Mouse (Mus musculus) forebrain, postnatal 0 days (tissue): ENCODE results near the gene Rps15. TPM values are rescaled to one million over a fixed set of nuclear protein-coding genes. Genes with fewer than 3 reads are reported as not detected.

Source experiments
- ATAC-seq: fragments of 200-750 bp; cut with Nextera tagmentation; 2 replicates; pipeline ENCODE4 v1.8.0; 2017; ENCODE audit warnings: mild to moderate bottlenecking, moderate library complexity
- DNase-seq: peaks from one replicate; pipeline ENCODE4 v3.0.0-alpha.2; 2015
- H3K27ac ChIP-seq: fragments of 300-500 bp; sonication (generic); 2 replicates; pipeline ENCODE4 v1.5.1; 2014; ENCODE audit warnings: low read depth, mild to moderate bottlenecking, antibody characterized with exemption, low read length, moderate library complexity, mixed read lengths
- H3K27me3 ChIP-seq: fragments of 300-500 bp; sonication (generic); 2 replicates; pipeline ENCODE4 v1.6.1; 2014; ENCODE audit warnings: mild to moderate bottlenecking, low read length, mixed read lengths; ENCODE audit not compliant: insufficient read depth
- H3K36me3 ChIP-seq: fragments of 300-500 bp; sonication (generic); 2 replicates; pipeline ENCODE4 v1.6.1; 2014; ENCODE audit warnings: mild to moderate bottlenecking, moderate library complexity; ENCODE audit not compliant: insufficient read depth
- H3K4me1 ChIP-seq: fragments of 300-500 bp; sonication (generic); 2 replicates; pipeline ENCODE4 v1.6.1; 2014; ENCODE audit warnings: antibody characterized with exemption; ENCODE audit not compliant: insufficient read depth
- H3K4me2 ChIP-seq: fragments of 300-500 bp; sonication (generic); 2 replicates; pipeline ENCODE4 v1.6.1; 2014; ENCODE audit warnings: low read depth, mild to moderate bottlenecking, moderate library complexity
- H3K4me3 ChIP-seq: fragments of 300-500 bp; sonication (generic); 2 replicates; pipeline ENCODE4 v1.5.1; 2014; ENCODE audit warnings: low read depth, low read length, mixed read lengths
- H3K9ac ChIP-seq: fragments of 300-500 bp; sonication (generic); 2 replicates; pipeline ENCODE4 v1.6.1; 2014; ENCODE audit warnings: mild to moderate bottlenecking
- H3K9me3 ChIP-seq: fragments of 300-500 bp; sonication (generic); 2 replicates; pipeline ENCODE4 v1.6.1; 2016; ENCODE audit warnings: low read length
- CTCF ChIP-seq: sonication (generic); IDR thresholded peaks from 2 replicates; pipeline ENCODE4 v1.5.1; 2016; ENCODE audit warnings: antibody characterized with exemption, control low read depth, low read depth
- WGBS: fragments of 180-500 bp; shearing (Covaris S2); extraction: QIAGEN DNeasy Blood & Tissue Kit; methylation state at CpG from one replicate; pipeline ENCODE4 v1.1.7; 2014; 5-methylcytosine and 5-hydroxymethylcytosine counted together
- polyA plus RNA-seq: library from polyadenylated mRNA; unstranded; fragments of >200 nt; fragmentation: Nextera tagmentation; extraction: Ambion mirVana; gene quantifications from 2 replicates; pipeline ENCODE4 v1.2.1, GENCODE M21; 2015
- total RNA-seq: library from RNA; depleted of rRNA; stranded (reverse); fragments of >200 nt; gene quantifications from 2 replicates; pipeline ENCODE4 v1.2.3, GENCODE M21; 2014

Rps15 gene
- total and polyA plus RNA-seq, 2 experiments from 2014 or later = 681 to 1,181 TPM

DNA sequence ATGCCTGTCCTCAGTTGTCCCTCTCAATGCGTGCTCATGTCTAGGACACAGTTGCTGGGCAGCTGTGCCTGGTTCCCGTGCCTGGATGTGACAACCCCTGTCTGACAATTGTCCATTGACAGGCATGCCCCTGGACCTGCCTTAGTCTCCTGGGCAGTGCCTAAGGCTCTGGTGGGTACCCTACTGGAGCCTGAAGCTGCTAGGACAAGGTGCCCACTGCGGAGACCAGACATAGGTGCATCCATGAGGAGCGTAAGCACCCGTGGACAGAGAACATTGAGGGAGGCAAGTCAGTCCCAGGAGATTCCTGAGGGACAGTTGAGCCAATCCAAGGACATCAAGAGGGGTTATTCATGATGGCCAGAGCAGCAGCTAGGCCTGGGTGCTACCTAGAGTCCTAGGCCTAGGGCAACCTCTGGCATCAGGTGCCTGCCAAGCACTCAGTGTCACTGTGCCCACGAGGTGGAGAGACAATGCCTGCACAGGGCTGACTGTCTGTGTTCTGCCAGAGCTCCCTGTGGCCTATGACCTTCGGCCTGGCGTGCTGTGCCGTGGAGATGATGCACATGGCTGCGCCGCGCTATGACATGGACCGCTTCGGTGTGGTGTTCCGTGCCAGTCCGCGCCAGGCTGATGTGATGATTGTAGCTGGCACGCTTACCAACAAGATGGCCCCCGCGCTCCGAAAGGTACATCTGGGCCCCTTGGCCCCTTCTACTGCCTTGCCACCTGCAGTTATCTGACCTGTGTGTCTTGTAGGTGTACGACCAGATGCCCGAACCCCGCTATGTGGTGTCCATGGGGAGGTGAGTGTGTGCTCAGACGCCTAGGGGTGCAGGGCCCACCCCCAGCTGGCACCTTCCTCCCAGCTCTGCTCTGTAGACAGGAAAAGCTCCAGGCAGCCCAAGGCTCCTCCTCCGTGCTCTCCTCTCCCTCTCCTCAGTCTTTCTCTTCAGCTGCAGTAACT lies 37.6 kb upstream of the Rps15 start:
- no peaks in the 10 kb centered on the region for H3K27me3 ChIP-seq
- no peak for DNase-seq
- H3K4me3 ChIP-seq = no peak overlapping the region
- no peaks in the 10 kb centered on the region for H3K9me3 ChIP-seq
- no peak for ATAC-seq
- peaks cover 51% of the 10 kb centered on the region for H3K36me3 ChIP-seq
- WGBS = 94% methylated on average over 26 of the region's 26 CpGs
- TF ChIP-seq CTCF = no peak
- no peak overlapping the region for H3K9ac ChIP-seq
- no peak overlapping the region for H3K4me2 ChIP-seq
- H3K27ac ChIP-seq = no peak overlapping the region
- 0 out of 2 replicates have a peak, but pooled peaks cover 13% of the 10 kb centered on the region for H3K4me1 ChIP-seq

GRCm38 (mm10) chr10:80255881-80256535 lies 36.2 kb upstream of the Rps15 start:
- Histone ChIP-seq H3K9ac (no peak overlapping the region), H3K4me3 (no peak overlapping the region), H3K27ac (no peak overlapping the region), H3K4me1 (0 out of 2 replicates have a peak, but pooled peaks cover 8% of the 10 kb centered on the region), H3K27me3 (no peaks in the 10 kb centered on the region), H3K36me3 (peaks cover 51% of the 10 kb centered on the region), H3K4me2 (no peak overlapping the region), H3K9me3 (no peaks in the 10 kb centered on the region)
- no peak; the same call in 1 of the 2 replicates for TF ChIP-seq CTCF
- DNase-seq = no peak
- 81% methylated on average over 5 of the region's 5 CpGs for WGBS
- no peak for ATAC-seq

GRCm38 (mm10) chr10:80257936-80258335 lies 34.3 kb upstream of the Rps15 start:
- Histone ChIP-seq H3K27ac (no peak overlapping the region), H3K36me3 (peaks cover 47% of the 10 kb centered on the region), H3K27me3 (no peaks in the 10 kb centered on the region), H3K9me3 (no peaks in the 10 kb centered on the region), H3K9ac (no peak overlapping the region), H3K4me2 (no peak overlapping the region), H3K4me1 (0 out of 2 replicates have a peak, but pooled peaks cover 8% of the 10 kb centered on the region), H3K4me3 (no peak overlapping the region)
- no peak for ATAC-seq
- WGBS = 83% methylated on average over 2 of the region's 2 CpGs
- DNase-seq = no peak
- TF ChIP-seq CTCF = no peak

DNA sequence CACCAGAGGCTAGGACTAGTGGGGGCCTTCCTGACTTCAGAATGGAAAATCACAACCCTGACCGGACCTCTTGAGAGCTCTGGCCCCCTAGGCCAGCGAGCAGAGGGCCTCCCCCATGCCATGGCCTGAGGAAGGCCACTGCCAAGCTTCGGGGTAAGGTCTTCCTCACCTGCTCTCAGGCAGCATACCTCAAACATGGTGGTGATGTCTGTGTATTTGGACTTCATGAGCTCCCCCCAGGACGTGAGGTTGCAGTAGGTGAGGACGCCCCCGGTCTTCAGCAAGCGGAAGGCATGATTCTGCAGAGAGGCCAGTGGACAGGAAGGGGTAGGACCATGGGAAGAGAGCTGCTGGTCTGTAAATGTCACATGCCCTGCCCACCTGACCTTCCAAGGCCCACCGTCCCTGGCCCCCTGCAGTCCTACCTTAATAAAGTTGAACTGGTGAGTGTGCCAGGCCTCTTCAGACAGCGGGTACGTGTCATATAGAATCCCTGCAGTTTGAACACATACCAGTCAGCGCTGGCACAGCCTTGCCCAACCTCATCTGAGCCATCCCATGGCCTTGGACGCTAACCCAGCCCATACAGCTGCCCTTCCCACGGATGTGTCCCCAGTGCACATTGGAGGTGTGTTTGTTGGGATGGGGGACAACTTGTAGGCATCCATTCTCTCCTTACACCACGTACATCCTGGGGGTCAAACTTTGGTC lies 33.3 kb upstream of the Rps15 start:
- H3K9me3 ChIP-seq = no peaks in the 10 kb centered on the region
- H3K27me3 ChIP-seq = no peaks in the 10 kb centered on the region
- WGBS = 94% methylated on average over 14 of the region's 14 CpGs
- no peak for ATAC-seq
- DNase-seq = no peak
- H3K27ac ChIP-seq = no peak overlapping the region
- H3K9ac ChIP-seq = no peak overlapping the region
- H3K4me3 ChIP-seq = no peak overlapping the region
- H3K4me2 ChIP-seq = no peak overlapping the region
- no peak for TF ChIP-seq CTCF
- 0 out of 2 replicates have a peak, but pooled peaks cover 8% of the 10 kb centered on the region for H3K4me1 ChIP-seq
- H3K36me3 ChIP-seq = peaks cover 38% of the 10 kb centered on the region

GRCm38 (mm10) chr10:80259463-80259805 lies 32.8 kb upstream of the Rps15 start:
- no peak overlapping the region for H3K4me3 ChIP-seq

GRCm38 (mm10) chr10:80259861-80260641 lies 32.2 kb upstream of the Rps15 start:
- H3K36me3 ChIP-seq = peaks cover 26% of the 10 kb centered on the region
- ATAC-seq (no peak), DNase-seq (peak; percentile 42)
- H3K4me2 ChIP-seq = peak overlapping the region; percentile 79
- no peaks in the 10 kb centered on the region for H3K27me3 ChIP-seq
- H3K4me3 ChIP-seq = peak overlapping the region; percentile 40
- H3K27ac ChIP-seq = peak overlapping the region; percentile 79
- H3K9ac ChIP-seq = peak overlapping the region; percentile 47
- TF ChIP-seq CTCF = no peak
- WGBS = 6% methylated on average over 19 of the region's 19 CpGs
- no peaks in the 10 kb centered on the region for H3K9me3 ChIP-seq
- 0 out of 2 replicates have a peak, but pooled peaks cover 8% of the 10 kb centered on the region for H3K4me1 ChIP-seq

More at GRCm38 (mm10) chr10:80259463-80259805, 32.8 kb upstream of the Rps15 start:
- peak overlapping the region; percentile 79; the same call in 1 of the 2 replicates for H3K4me2 ChIP-seq
- DNase-seq = no peak
- 0 out of 2 replicates have a peak, but pooled peaks cover 8% of the 10 kb centered on the region for H3K4me1 ChIP-seq
- H3K9me3 ChIP-seq = no peaks in the 10 kb centered on the region
- no peak for TF ChIP-seq CTCF
- H3K36me3 ChIP-seq = peaks cover 33% of the 10 kb centered on the region
- H3K27me3 ChIP-seq = no peaks in the 10 kb centered on the region
- ATAC-seq = no peak
- WGBS = 65% methylated on average over 6 of the region's 6 CpGs
- no peak overlapping the region for H3K9ac ChIP-seq
- no peak overlapping the region for H3K27ac ChIP-seq
